Mouse (Mus musculus): Measurements from ENCODE around the gene Khdrbs2. TPM values are rescaled to one million over a fixed set of nuclear protein-coding genes. Genes with fewer than 3 reads are reported as not detected.
"Not testable (repeated sequence)": the region's sequence is repeated elsewhere in the genome, so short reads cannot be mapped to it uniquely, and the experiment has no call there.

Khdrbs2 gene
- polyA plus RNA-seq, 1 experiment from 2014 or later: 55.1 TPM

DNA sequence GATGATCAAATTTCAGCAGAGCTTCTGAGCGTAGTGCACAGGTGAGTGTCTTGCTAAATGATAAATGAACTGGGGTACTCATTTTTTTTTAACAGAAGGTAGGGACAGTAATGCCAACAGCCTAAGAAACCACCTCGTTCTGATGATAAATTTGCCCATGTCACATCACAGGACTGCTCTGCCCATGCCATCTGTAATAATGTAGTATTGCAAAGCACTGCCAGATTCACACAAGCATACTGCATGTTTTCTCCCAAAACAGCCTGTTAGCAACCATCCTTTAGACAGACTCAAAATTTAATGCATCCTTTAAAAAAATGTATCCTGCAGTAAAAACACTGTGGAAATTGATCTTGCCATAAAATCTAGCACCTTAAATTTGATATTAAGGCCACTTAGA is 315.4 kb downstream of the Khdrbs2 start:
- Histone ChIP-seq H3K9ac (no peak overlapping the region), H3K27ac (replicated peaks) (no peak overlapping the region), H3K9me3 (no peaks in the 10 kb centered on the region), H3K4me3 (no peak overlapping the region), H3K36me3 (no peaks in the 10 kb centered on the region), H3K4me1 (replicated peaks) (no peaks in the 10 kb centered on the region), H3K27me3 (no peaks in the 10 kb centered on the region), H3K4me2 (no peak overlapping the region)
- ATAC-seq (ENCODE audit: low read depth): no peak
- WGBS: 89% methylated on average over 2 of the region's 2 CpGs

DNA sequence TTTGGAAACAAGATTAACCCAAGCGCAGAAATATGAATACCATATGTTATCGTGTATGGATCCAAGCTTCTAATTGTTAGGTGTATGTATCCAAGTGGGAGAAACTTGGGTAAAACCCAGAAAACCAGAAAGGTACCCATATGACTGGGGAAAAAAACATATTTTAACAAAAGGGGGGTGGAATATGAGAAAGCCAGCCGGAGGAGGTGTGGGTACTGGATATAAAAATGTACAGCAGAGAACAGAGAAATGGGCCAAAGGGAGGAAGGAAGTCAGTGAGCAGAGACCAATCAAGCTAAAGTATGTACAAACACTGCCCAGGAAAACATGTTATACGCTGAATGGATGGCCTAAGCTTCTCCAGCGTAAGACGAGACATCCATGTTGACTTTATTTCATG is 330.9 kb downstream of the Khdrbs2 start:
- ATAC-seq (ENCODE audit: low read depth): no peak
- Histone ChIP-seq H3K27me3 (no peaks in the 10 kb centered on the region), H3K9ac (no peak overlapping the region), H3K9me3 (no peaks in the 10 kb centered on the region), H3K36me3 (no peaks in the 10 kb centered on the region), H3K4me2 (no peak overlapping the region), H3K4me1 (replicated peaks) (no peaks in the 10 kb centered on the region), H3K27ac (replicated peaks) (no peak overlapping the region), H3K4me3 (no peak overlapping the region)
- 92% methylated on average over 6 of the region's 6 CpGs for WGBS

DNA sequence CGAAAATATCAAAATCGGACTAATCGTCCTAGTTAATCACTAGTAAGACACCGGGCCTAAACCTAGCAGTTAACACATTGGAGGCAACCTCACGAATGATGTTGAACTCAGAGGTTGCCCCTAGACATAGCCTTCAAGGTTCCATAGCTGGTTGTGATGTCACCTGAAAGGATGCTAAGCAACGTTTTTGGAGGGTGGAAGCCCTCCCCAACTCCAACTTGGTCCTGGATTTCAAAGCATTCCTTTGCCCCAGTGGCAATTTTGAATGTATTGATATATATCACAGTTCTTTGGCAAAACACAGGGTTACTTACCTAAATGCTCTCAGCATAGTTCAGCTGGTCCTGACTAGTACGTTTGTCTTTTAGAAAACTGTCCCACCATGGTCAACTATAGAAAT is 374.7 kb downstream of the Khdrbs2 start, which contains the start of gene Gm5415:
Gene Gm5415, minus strand, starts transcription at position 101 of the 400 bp plus-strand sequence.
- not testable (repeated sequence) for ATAC-seq (ENCODE audit: low read depth); H3K27ac ChIP-seq (replicated peaks); H3K4me2 ChIP-seq; H3K9me3 ChIP-seq; H3K27me3 ChIP-seq; H3K4me1 ChIP-seq (replicated peaks); H3K9ac ChIP-seq; H3K4me3 ChIP-seq; H3K36me3 ChIP-seq
- 91% methylated on average over 3 of the region's 7 CpGs for WGBS

DNA sequence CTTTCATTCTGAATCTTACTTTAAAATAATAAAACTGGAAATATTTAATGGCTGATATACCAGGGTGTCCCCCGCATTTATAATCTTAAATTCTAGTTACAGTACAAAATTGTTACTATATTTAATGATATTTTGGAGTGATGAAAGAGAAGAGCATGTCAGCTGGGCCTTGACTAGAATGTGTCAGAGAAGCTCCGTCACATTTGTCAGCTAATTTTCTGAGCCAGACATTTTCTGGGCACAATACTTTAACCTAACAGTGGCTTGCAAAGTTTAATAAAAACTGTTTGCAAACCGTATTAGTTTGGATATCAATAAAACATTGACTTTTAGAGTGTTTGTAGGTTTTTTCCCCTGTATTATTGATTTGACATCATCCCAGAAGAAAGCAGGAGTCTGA is 380.9 kb downstream of the Khdrbs2 start:
- WGBS: 91% methylated on average over 3 of the region's 3 CpGs
- no peak for ATAC-seq (ENCODE audit: low read depth)
- Histone ChIP-seq H3K9ac (no peak overlapping the region), H3K4me1 (replicated peaks) (no peaks in the 10 kb centered on the region), H3K4me2 (no peak overlapping the region), H3K4me3 (no peak overlapping the region), H3K27me3 (no peaks in the 10 kb centered on the region), H3K9me3 (no peaks in the 10 kb centered on the region), H3K36me3 (no peaks in the 10 kb centered on the region), H3K27ac (replicated peaks) (no peak overlapping the region)

DNA sequence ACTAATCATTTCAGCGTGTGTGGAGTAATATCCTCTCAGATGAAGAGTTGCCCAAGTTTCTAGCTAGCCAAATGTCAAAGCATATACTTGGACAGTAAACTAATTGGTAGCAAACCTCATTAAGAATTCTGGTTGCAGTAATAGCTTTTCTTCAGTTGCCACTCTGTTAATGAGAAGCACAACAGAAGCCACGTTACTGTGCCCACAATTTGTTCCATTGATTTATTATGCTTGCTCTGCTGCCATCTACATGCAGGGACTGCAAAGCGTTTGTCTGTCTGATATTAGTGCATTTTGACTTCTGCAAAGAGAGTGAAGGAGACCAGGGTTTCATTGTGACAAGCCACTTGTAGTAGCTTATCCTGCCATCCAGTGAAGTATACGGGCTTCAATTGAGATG is 381.4 kb downstream of the Khdrbs2 start:
- H3K4me3 ChIP-seq: no peak overlapping the region
- WGBS: 57% methylated on average over 4 of the region's 4 CpGs
- H3K36me3 ChIP-seq: no peaks in the 10 kb centered on the region
- no peak overlapping the region for H3K9ac ChIP-seq
- no peaks in the 10 kb centered on the region for H3K4me1 ChIP-seq (replicated peaks)
- no peaks in the 10 kb centered on the region for H3K9me3 ChIP-seq
- no peak for ATAC-seq (ENCODE audit: low read depth)
- no peak overlapping the region for H3K4me2 ChIP-seq
- H3K27me3 ChIP-seq: no peaks in the 10 kb centered on the region
- no peak overlapping the region for H3K27ac ChIP-seq (replicated peaks)

DNA sequence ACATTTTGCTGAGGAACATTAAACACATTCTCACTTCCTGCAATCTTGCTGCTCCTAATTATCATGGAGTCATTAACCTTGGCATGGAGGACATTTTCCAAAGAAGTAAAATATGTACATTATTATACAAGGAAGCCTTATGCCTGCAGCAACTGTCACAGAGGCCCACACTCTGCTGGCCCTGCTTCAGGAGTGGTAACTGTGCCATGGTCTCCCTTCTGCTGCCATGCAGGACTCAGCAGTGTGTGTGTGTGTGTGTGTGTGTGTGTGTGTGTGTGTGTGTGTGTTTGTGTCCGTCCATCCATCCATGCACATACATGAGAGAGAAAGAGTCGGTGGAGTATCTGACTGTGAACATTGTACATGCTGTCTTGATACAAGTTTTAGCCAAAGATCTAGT is 396.4 kb downstream of the Khdrbs2 start:
- no peak for ATAC-seq (ENCODE audit: low read depth)
- Histone ChIP-seq H3K27me3 (no peaks in the 10 kb centered on the region), H3K4me1 (replicated peaks) (no peaks in the 10 kb centered on the region), H3K9me3 (no peaks in the 10 kb centered on the region), H3K27ac (replicated peaks) (no peak overlapping the region), H3K36me3 (no peaks in the 10 kb centered on the region), H3K4me2 (no peak overlapping the region), H3K4me3 (no peak overlapping the region), H3K9ac (no peak overlapping the region)
- 90% methylated on average over 2 of the region's 2 CpGs for WGBS

DNA sequence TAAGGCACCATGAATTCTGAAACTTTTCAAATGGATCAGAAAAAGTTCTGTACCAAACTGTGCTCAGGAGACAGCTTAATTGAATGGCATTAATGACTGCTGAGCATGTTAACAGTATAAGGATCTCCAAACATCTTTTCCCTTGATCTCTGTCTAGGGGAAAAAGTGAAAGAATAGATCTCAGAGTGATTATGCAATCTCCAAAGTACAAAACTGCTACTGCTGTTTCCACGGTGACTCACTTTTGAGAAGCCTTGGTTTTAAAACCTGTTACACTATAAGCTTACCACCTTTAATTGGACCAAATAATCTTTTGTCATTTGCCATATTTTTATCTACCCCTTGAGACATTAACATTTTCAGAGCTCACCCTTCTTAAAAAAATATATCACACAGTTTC is 453.5 kb downstream of the Khdrbs2 start:
- Histone ChIP-seq H3K4me2 (no peak overlapping the region), H3K4me3 (no peak overlapping the region), H3K36me3 (no peaks in the 10 kb centered on the region), H3K9me3 (no peaks in the 10 kb centered on the region), H3K27ac (replicated peaks) (no peak overlapping the region), H3K4me1 (replicated peaks) (no peaks in the 10 kb centered on the region), H3K9ac (no peak overlapping the region), H3K27me3 (no peaks in the 10 kb centered on the region)
- WGBS: 76% methylated on average over 1 of the region's 1 CpGs
- no peak for ATAC-seq (ENCODE audit: low read depth)

DNA sequence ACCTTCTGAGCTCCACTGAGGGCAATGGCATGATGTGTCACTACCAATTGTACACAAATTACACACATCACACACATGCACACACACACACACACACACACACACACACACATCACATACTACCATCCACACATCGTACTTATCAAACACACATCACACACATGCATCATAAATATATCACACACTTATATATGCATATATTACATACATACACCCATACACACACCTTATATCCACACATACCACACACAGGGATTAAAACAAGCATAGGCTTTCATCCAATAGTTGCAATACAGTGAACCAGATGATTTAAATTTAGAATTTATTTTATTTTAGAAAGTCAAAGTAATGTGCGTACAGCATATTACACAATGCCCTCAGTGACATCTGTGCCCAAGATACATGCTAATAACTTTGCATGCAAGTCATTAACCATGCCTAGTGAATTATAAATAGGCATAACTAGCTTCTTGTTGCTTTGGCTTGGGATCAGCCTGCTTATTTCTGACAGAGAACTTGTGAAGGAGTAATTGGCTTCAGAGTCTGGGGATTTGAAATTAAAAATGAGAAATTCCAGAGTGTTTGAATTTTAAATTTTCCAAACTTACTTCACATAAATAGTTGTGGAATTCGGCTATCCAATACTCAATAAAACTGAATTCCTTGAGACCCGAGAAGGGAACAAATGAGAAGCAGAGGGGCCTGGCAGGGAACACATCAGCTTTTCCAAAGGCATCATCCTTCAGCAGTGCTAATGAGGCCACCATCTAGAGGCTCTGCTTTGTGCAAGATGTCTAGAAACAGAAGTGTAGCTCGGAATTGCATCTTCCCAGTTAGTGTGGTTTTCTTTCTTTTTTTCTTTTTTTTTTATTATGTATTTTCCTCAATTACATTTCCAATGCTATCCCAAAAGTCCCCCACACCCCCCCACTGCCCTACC is 460.2 kb downstream of the Khdrbs2 start:
- no peak overlapping the region for H3K9ac ChIP-seq
- no peaks in the 10 kb centered on the region for H3K9me3 ChIP-seq
- H3K4me3 ChIP-seq: no peak overlapping the region
- no peaks in the 10 kb centered on the region for H3K27me3 ChIP-seq
- no peaks in the 10 kb centered on the region for H3K4me1 ChIP-seq (replicated peaks)
- no peak for ATAC-seq (ENCODE audit: low read depth)
- H3K27ac ChIP-seq (replicated peaks): no peak overlapping the region
- WGBS: 87% methylated on average over 5 of the region's 5 CpGs
- no peaks in the 10 kb centered on the region for H3K36me3 ChIP-seq
- H3K4me2 ChIP-seq: no peak overlapping the region

DNA sequence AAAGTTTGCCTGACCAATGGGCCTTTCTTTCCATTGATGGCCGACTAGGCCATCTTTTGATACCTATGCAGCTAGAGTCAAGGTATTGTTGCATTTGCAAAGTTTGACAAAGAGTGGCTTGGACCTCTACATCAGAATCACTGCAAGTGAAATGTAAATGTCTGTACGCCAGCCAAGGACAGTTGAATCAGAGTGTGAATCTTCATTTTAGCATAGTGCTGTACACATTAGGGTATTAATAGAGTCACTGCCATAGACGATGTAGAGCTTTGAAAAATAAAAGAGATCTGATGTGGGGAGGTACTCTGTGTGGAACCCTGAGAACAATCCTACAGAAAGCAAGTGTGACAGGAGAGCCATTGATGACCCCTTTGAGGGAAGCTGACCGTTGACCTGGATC is 460.9 kb downstream of the Khdrbs2 start:
- no peak for ATAC-seq (ENCODE audit: low read depth)
- Histone ChIP-seq H3K9ac (no peak overlapping the region), H3K4me3 (no peak overlapping the region), H3K9me3 (no peaks in the 10 kb centered on the region), H3K27ac (replicated peaks) (no peak overlapping the region), H3K36me3 (no peaks in the 10 kb centered on the region), H3K4me2 (no peak overlapping the region), H3K27me3 (no peaks in the 10 kb centered on the region), H3K4me1 (replicated peaks) (no peaks in the 10 kb centered on the region)
- 89% methylated on average over 4 of the region's 4 CpGs for WGBS

DNA sequence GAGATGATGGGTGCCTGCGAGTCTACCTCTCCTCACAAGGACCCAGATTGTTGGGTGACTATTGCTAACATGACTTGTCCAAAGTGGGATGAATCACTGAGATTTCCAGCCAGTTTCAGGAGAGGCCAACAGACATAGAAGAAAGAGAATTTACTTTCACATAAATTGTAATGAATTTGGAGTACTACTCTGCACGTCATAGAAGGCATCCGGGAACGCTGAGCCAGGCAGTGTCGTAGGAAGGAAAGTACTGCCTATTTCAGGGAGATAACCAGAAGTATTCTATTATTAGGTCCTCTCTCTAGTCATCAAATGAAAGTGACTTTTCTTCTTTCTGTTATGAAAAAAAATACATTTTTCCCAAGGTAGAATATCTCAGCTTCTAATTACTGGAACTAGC is 466.6 kb downstream of the Khdrbs2 start:
- no peaks in the 10 kb centered on the region for H3K9me3 ChIP-seq
- ATAC-seq (ENCODE audit: low read depth): no peak
- H3K9ac ChIP-seq: no peak overlapping the region
- no peaks in the 10 kb centered on the region for H3K4me1 ChIP-seq (replicated peaks)
- no peak overlapping the region for H3K4me3 ChIP-seq
- WGBS: 91% methylated on average over 5 of the region's 5 CpGs
- no peaks in the 10 kb centered on the region for H3K27me3 ChIP-seq
- no peak overlapping the region for H3K27ac ChIP-seq (replicated peaks)
- no peak overlapping the region for H3K4me2 ChIP-seq
- no peaks in the 10 kb centered on the region for H3K36me3 ChIP-seq

DNA sequence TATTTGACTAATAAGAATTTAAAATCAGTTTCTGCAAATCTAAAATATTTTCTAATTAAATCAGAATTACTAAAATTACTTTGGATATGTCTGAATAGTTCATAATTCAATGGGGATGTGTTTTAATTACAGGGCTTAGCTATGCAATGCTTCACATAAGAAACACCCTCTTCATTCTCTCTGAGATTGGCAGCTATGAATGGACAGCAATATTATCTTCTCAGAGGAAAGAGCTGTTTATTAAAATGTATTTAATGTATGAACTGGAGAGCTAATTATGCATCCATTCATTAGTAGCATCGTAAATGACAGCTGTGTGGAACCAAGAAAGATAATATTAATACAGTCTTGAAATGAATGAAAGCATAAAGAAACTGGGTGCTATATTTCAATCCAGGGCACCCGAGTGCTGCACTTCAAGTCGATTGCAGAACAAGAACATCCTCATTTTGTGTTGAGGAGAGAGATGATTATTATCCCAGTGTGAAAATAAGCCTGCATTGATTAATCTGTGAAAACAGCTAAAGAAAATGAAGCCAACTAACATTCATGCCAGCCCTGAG is 477.2 kb downstream of the Khdrbs2 start:
- Histone ChIP-seq H3K27ac (replicated peaks) (no peak overlapping the region), H3K4me1 (replicated peaks) (no peaks in the 10 kb centered on the region), H3K27me3 (no peaks in the 10 kb centered on the region), H3K4me3 (no peak overlapping the region), H3K4me2 (no peak overlapping the region), H3K9ac (no peak overlapping the region), H3K36me3 (no peaks in the 10 kb centered on the region), H3K9me3 (no peaks in the 10 kb centered on the region)
- ATAC-seq (ENCODE audit: low read depth): 0 out of 2 replicates have a peak, but pooled peaks have one; percentile 59
- 54% methylated on average over 3 of the region's 3 CpGs for WGBS

DNA sequence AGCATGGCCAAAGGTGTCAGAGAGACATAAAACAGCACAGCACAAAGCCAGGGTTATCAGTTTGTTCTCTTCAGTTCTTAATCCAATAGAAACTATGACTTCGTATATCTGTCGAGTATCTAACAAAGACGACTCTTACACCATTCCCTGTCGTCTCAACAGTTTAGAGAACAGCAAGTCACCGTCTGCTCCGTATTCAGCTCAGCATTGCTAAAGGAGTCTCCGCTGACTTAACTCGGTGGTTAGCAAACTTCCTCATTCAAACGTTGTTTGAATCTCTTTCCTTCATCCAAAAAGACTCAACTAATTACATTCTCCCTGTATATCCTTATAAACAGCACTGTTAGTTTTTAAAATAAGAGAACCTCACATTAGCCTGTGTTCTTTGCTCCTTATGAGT is 521.3 kb downstream of the Khdrbs2 start:
- H3K27ac ChIP-seq (replicated peaks): no peak overlapping the region
- H3K9me3 ChIP-seq: no peaks in the 10 kb centered on the region
- 85% methylated on average over 9 of the region's 9 CpGs for WGBS
- ATAC-seq (ENCODE audit: low read depth): no peak
- H3K4me1 ChIP-seq (replicated peaks): no peaks in the 10 kb centered on the region
- H3K4me2 ChIP-seq: no peak overlapping the region
- no peaks in the 10 kb centered on the region for H3K36me3 ChIP-seq
- H3K9ac ChIP-seq: no peak overlapping the region
- no peak overlapping the region for H3K4me3 ChIP-seq
- no peaks in the 10 kb centered on the region for H3K27me3 ChIP-seq
